Mouse (Mus musculus): ENCODE data around the gene Tcf7l2.

DNA sequence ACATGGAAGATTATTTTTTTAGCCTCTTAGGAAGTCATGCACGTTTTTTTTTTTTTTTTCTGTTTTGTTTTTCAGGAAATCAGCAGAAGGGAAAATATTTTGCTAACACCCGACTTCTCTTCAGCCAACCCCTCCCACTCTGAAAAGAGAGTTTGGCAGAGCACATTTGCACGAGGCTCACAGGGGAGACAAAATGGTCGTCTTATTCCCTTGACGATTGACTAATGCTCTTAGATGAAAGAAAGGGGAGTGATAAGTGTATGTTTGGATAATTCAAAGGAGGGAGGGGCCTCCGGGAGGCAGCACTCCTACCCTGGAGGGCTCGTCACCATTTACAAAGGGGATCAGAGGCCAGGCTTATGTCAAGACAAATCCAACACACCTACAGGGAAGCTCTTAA is 224.4 kb downstream of the Tcf7l2 start:
- no peak for TF ChIP-seq MAX (IDR thresholded peaks at IDR 0.05; ENCODE audit: low read depth)
- TF ChIP-seq TCF12 (IDR thresholded peaks at IDR 0.05; ENCODE audit: insufficient read depth, poor library complexity, severe bottlenecking): no peak
- no peak for TF ChIP-seq USF1 (IDR thresholded peaks at IDR 0.05; ENCODE audit: low read depth)
- TF ChIP-seq E2F4 (IDR thresholded peaks at IDR 0.05; ENCODE audit: insufficient read depth): no peak
- no peak for TF ChIP-seq POLR2A (IDR thresholded peaks at IDR 0.05; ENCODE audit: insufficient read length, low read depth)
